Mouse (Mus musculus): ENCODE data around the gene Cdh4.

GRCm38 (mm10) chr2:179615906-179616305 lies 173.7 kb downstream of the Cdh4 start:
- TF ChIP-seq TAL1 (IDR thresholded peaks at IDR 0.05; ENCODE audit: low read length) (no peak), GATA1 (IDR thresholded peaks at IDR 0.05; ENCODE audit: low read length) (no peak)

All from erythroblast, embryonic 14.5 days (primary cell).